Mouse (Mus musculus) myocyte (in vitro differentiated cells): Measurements from ENCODE around the gene Wwox. TPM values are rescaled to one million over a fixed set of nuclear protein-coding genes. Genes with fewer than 3 reads are reported as not detected.

Experiments used
- H3K27me3 ChIP-seq: one replicate; pipeline ENCODE4 v1.6.1; 2011; ENCODE audit not compliant: control insufficient read depth, insufficient read depth, insufficient read length
- H3K36me3 ChIP-seq: one replicate; pipeline ENCODE4 v1.6.1; 2011; ENCODE audit not compliant: control insufficient read depth, insufficient read depth
- H3K4me2 ChIP-seq: one replicate; pipeline ENCODE4 v1.6.1; 2011; ENCODE audit warnings: low read depth, control low read depth
- H3K4me3 ChIP-seq: one replicate; pipeline ENCODE4 v1.5.1; 2011; ENCODE audit warnings: mild to moderate bottlenecking, control low read depth, moderate library complexity
- H3K79me2 ChIP-seq: one replicate; pipeline ENCODE4 v1.6.1; 2011; ENCODE audit not compliant: control insufficient read depth, insufficient read depth
- H3ac ChIP-seq: one replicate; pipeline ENCODE4 v1.6.1; 2011; ENCODE audit not compliant: control insufficient read depth, insufficient read length
- CEBPB ChIP-seq: IDR thresholded peaks from 2 replicates; pipeline ENCODE4 v1.6.1; 2011; ENCODE audit warnings: mild to moderate bottlenecking, moderate library complexity; ENCODE audit not compliant: poor library complexity, insufficient read depth, severe bottlenecking
- E2F4 ChIP-seq: IDR thresholded peaks from one replicate; pipeline ENCODE4 v1.6.1; 2011; ENCODE audit warnings: mild to moderate bottlenecking, control low read depth, moderate library complexity; ENCODE audit not compliant: insufficient read depth
- MAX ChIP-seq: IDR thresholded peaks from one replicate; pipeline ENCODE4 v1.6.1; 2011; ENCODE audit warnings: low read depth, mild to moderate bottlenecking, control low read depth
- MYOD1 ChIP-seq, 3 experiments: IDR thresholded peaks; one replicate each; pipeline ENCODE4 v1.6.1; 2011; ENCODE audit warnings: control low read depth in 2 of 3, low read depth in 2 of 3, mild to moderate bottlenecking in 2 of 3, moderate library complexity in 1 of 3; ENCODE audit not compliant: insufficient read length in 2 of 3, control insufficient read depth in 1 of 3
- MYOG ChIP-seq, 3 experiments: IDR thresholded peaks; one replicate each; pipeline ENCODE4 v1.6.1; 2011; ENCODE audit warnings: control low read depth in 2 of 3, low read depth in 2 of 3, mild to moderate bottlenecking in 2 of 3; ENCODE audit not compliant: insufficient read length in 2 of 3, control insufficient read depth in 1 of 3, insufficient read depth in 1 of 3
- POLR2A ChIP-seq: IDR thresholded peaks from one replicate; pipeline ENCODE4 v1.6.1; 2011; ENCODE audit warnings: low read depth, mild to moderate bottlenecking, control low read depth, moderate library complexity; ENCODE audit not compliant: insufficient read length
- POLR2AphosphoS2 ChIP-seq: IDR thresholded peaks from one replicate; pipeline ENCODE4 v1.6.1; 2011; ENCODE audit warnings: low read depth, control low read depth; ENCODE audit not compliant: insufficient read length
- REST ChIP-seq: IDR thresholded peaks from one replicate; pipeline ENCODE4 v1.6.1; 2011; ENCODE audit warnings: mild to moderate bottlenecking, control low read depth, moderate library complexity; ENCODE audit not compliant: insufficient read depth, insufficient read length
- SRF ChIP-seq: IDR thresholded peaks from one replicate; pipeline ENCODE4 v1.6.1; 2011; ENCODE audit warnings: low read depth; ENCODE audit not compliant: control insufficient read depth, insufficient read length
- TCF12 ChIP-seq: IDR thresholded peaks from one replicate; pipeline ENCODE4 v1.6.1; 2011; ENCODE audit warnings: mild to moderate bottlenecking, control low read depth; ENCODE audit not compliant: poor library complexity, insufficient read depth, severe bottlenecking
- TCF3 ChIP-seq: IDR thresholded peaks from one replicate; pipeline ENCODE4 v1.6.1; 2011; ENCODE audit warnings: low read depth, control low read depth; ENCODE audit not compliant: insufficient read length
- USF1 ChIP-seq: IDR thresholded peaks from one replicate; pipeline ENCODE4 v1.6.1; 2011; ENCODE audit warnings: low read depth, mild to moderate bottlenecking, control low read depth, moderate library complexity
- polyA plus RNA-seq: library from polyadenylated mRNA; unstranded; fragments of >200 nt; fragmentation: generic; extraction: Trizol; gene quantifications from one replicate; pipeline ENCODE4 v1.2.1, GENCODE M21; 2012; ENCODE audit warnings: missing spikeins

Wwox gene
- polyA plus RNA-seq, 1 experiment = 8.6 TPM

- no peaks in the 10 kb centered on the region for H3K79me2 ChIP-seq
- no peaks in the 10 kb centered on the region for H3K27me3 ChIP-seq
Observed at GRCm38 (mm10) chr8:114663053-114663452, 223.6 kb downstream of the Wwox start.

DNA sequence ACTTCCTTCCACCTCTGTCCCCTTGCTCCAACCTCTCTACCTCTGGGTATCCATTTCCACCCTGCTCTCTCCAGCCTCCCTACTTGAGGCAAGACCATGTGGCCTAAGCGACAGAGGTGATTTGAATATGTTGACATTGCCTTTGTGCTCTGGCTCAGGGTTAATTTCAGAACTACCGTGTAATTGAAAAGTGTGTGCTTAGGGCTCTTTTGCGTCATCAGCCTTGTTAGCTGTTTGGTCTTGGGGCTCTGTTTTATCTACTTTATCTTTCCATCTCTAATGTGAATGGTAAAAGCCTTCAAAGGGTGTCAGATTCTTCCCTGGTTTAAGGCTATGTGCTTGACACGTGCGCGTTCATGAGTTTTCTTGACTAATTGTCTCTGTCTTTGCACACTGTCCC lies 226.1 kb downstream of the Wwox start:
- H3ac ChIP-seq = no peak overlapping the region
- H3K4me2 ChIP-seq = no peak overlapping the region
- no peaks in the 10 kb centered on the region for H3K36me3 ChIP-seq
- no peaks in the 10 kb centered on the region for H3K27me3 ChIP-seq
- TF ChIP-seq TCF3 = no peak
- no peak for TF ChIP-seq TCF12
- TF ChIP-seq MYOD1 (IDR thresholded peaks at IDR 0.05; ENCODE audit: control insufficient read depth in 1 of 3, insufficient read length in 2 of 3, low read depth in 2 of 3) = no peak
- no peak for TF ChIP-seq USF1
- no peak for TF ChIP-seq POLR2AphosphoS2
- TF ChIP-seq SRF = no peak
- TF ChIP-seq CEBPB = no peak
- no peak for TF ChIP-seq E2F4
- TF ChIP-seq MAX = no peak
- no peak for TF ChIP-seq REST
- no peaks in the 10 kb centered on the region for H3K79me2 ChIP-seq
- no peak overlapping the region for H3K4me3 ChIP-seq

More at GRCm38 (mm10) chr8:114663053-114663452, 223.6 kb downstream of the Wwox start:
- no peak overlapping the region for H3ac ChIP-seq
- TF ChIP-seq E2F4 (no peak), REST (no peak), SRF (no peak), TCF3 (no peak), CEBPB (no peak), MYOG (IDR thresholded peaks at IDR 0.05; ENCODE audit: control insufficient read depth in 1 of 3, insufficient read depth in 1 of 3, insufficient read length in 2 of 3, low read depth in 2 of 3) (no peak), USF1 (no peak), MYOD1 (IDR thresholded peaks at IDR 0.05; ENCODE audit: control insufficient read depth in 1 of 3, insufficient read length in 2 of 3, low read depth in 2 of 3) (no peak), TCF12 (no peak), POLR2AphosphoS2 (no peak), MAX (no peak), POLR2A (no peak)
- H3K36me3 ChIP-seq = no peaks in the 10 kb centered on the region
- H3K4me2 ChIP-seq = no peak overlapping the region
- no peak overlapping the region for H3K4me3 ChIP-seq

DNA sequence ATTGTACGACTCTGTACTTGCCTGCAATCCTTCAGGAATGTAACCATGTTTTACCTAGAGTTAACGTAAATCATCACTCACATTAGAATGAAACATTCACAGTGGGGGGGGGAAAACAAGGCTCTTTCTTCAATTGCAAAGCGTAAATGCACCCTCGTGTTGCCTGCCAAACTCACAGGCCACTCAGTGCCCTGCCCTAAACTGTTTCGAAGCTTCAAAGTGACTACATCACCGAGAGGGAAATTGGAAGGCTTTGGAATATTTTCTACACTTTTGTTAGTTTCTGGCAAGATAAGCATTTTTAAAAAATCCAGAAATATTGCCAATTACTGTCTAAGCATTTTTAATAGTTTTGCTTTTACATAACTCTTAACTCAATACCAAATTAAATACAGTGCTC lies 231.3 kb downstream of the Wwox start:
- Histone ChIP-seq H3K4me2 (no peak overlapping the region), H3K27me3 (no peaks in the 10 kb centered on the region), H3K36me3 (no peaks in the 10 kb centered on the region), H3K79me2 (no peaks in the 10 kb centered on the region), H3K4me3 (no peak overlapping the region), H3ac (no peak overlapping the region)
- no peak for TF ChIP-seq SRF
- TF ChIP-seq MYOG (IDR thresholded peaks at IDR 0.05; ENCODE audit: control insufficient read depth in 1 of 3, insufficient read depth in 1 of 3, insufficient read length in 2 of 3, low read depth in 2 of 3) = no peak
- no peak for TF ChIP-seq POLR2A
- no peak for TF ChIP-seq REST
- no peak for TF ChIP-seq TCF3
- TF ChIP-seq MYOD1 (IDR thresholded peaks at IDR 0.05; ENCODE audit: control insufficient read depth in 1 of 3, insufficient read length in 2 of 3, low read depth in 2 of 3) = no peak
- TF ChIP-seq E2F4 = no peak
- no peak for TF ChIP-seq POLR2AphosphoS2

DNA sequence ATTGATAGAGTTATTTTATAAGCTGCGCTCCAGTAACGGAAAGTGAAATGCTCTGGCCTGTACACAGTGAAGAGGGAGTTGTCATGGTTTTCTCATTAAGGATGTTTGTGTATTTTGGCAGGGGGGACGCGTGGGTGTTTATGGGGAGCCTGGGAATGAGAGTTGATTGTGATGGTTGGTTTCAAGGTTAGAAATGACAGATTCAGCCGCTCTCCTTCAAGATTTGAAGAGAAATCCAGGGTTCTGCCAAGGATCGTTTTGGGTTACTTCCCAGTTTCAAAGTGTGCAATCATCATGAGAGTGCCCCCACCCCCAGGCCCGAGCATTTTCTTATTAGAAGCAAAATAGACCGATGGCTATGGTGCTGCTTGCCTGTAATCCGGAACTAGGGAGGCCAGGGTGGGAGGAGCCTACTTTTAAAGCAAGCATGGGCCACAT lies 231.8 kb downstream of the Wwox start:
- no peaks in the 10 kb centered on the region for H3K36me3 ChIP-seq
- H3K4me3 ChIP-seq = no peak overlapping the region
- H3K79me2 ChIP-seq = no peaks in the 10 kb centered on the region
- H3K4me2 ChIP-seq = no peak overlapping the region
- TF ChIP-seq USF1 (no peak), POLR2AphosphoS2 (no peak), POLR2A (no peak), SRF (no peak), MAX (no peak), TCF3 (no peak), CEBPB (no peak), E2F4 (no peak), TCF12 (no peak), MYOD1 (IDR thresholded peaks at IDR 0.05; ENCODE audit: control insufficient read depth in 1 of 3, insufficient read length in 2 of 3, low read depth in 2 of 3) (no peak), MYOG (IDR thresholded peaks at IDR 0.05; ENCODE audit: control insufficient read depth in 1 of 3, insufficient read depth in 1 of 3, insufficient read length in 2 of 3, low read depth in 2 of 3) (no peak), REST (no peak)
- H3ac ChIP-seq = no peak overlapping the region
- no peaks in the 10 kb centered on the region for H3K27me3 ChIP-seq

DNA sequence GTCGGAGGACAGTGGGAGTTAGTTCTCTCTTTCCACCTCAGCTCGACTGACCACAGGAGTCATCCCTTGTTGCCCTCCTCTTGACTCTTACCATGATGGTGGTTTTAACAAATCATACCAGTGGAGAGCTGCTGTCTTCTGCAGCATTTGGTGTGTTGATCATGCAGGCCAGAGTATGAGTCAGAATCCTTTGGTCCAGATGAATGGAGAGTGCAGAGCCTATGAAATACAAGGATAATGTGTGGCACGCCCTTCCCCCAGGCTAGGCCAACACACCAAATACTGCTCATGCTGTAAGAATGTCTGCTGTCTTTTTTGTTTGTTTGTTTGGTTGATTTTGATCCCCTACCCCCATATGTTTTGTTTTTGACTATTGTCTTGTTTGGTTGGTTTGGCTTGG lies 234.0 kb downstream of the Wwox start:
- Histone ChIP-seq H3ac (no peak overlapping the region), H3K4me2 (no peak overlapping the region), H3K4me3 (no peak overlapping the region), H3K36me3 (no peaks in the 10 kb centered on the region), H3K79me2 (no peaks in the 10 kb centered on the region), H3K27me3 (no peaks in the 10 kb centered on the region)
- TF ChIP-seq TCF12 (no peak), POLR2A (no peak), USF1 (no peak), POLR2AphosphoS2 (no peak), MYOD1 (IDR thresholded peaks at IDR 0.05; ENCODE audit: control insufficient read depth in 1 of 3, insufficient read length in 2 of 3, low read depth in 2 of 3) (no peak), CEBPB (no peak), MYOG (IDR thresholded peaks at IDR 0.05; ENCODE audit: control insufficient read depth in 1 of 3, insufficient read depth in 1 of 3, insufficient read length in 2 of 3, low read depth in 2 of 3) (no peak), MAX (no peak), SRF (no peak), TCF3 (no peak), E2F4 (no peak), REST (no peak)
